Mouse (Mus musculus): Measurements from ENCODE around the gene Selenoh.

GRCm38 (mm10) chr2:84650464-84651195 is 19.9 kb downstream of the Selenoh start, which contains the start of gene Ctnnd1:
- no peak for TF ChIP-seq CTCF (IDR thresholded peaks at IDR 0.05)
- TF ChIP-seq EP300 (IDR thresholded peaks at IDR 0.05), result peak; percentile 54
